Mouse (Mus musculus): Measurements from ENCODE around the gene Uggt1. TPM values are rescaled to one million over a fixed set of nuclear protein-coding genes. Genes with fewer than 3 reads are reported as not detected.

The Uggt1 gene
- polyA plus RNA-seq, 1 experiment from 2014 or later, result 50.3 TPM

DNA sequence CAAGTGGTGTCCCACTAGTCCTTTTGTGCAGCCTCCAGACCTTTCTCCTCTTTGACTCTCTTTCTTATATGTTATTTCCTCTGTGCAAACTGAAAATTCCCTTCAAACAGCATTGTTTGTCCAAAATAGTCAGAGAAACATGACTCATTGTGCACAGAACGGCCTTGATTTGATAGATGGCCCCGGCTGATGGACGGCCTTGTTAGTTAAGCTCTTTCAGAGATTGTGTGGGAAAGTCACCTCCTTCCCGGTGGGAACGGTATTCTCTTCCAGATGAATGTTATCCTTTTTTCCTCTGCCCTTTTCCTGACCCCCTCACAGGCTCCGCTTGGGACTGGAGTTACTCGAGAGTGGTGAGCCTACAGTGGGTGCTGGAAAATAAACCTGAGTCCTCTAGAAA lies 119.4 kb downstream of the Uggt1 start:
- Histone ChIP-seq H3K9ac (no peak overlapping the region), H3K4me2 (replicated peaks) (no peak overlapping the region), H3K4me1 (replicated peaks) (no peaks in the 10 kb centered on the region), H3K4me3 (replicated peaks) (no peak overlapping the region), H3K27ac (no peak overlapping the region), H3K27me3 (replicated peaks) (no peaks in the 10 kb centered on the region), H3K9me3 (no peaks in the 10 kb centered on the region), H3K36me3 (no peaks in the 10 kb centered on the region)
- WGBS, result 34% methylated on average over 7 of the region's 7 CpGs
- no peak for ATAC-seq

DNA sequence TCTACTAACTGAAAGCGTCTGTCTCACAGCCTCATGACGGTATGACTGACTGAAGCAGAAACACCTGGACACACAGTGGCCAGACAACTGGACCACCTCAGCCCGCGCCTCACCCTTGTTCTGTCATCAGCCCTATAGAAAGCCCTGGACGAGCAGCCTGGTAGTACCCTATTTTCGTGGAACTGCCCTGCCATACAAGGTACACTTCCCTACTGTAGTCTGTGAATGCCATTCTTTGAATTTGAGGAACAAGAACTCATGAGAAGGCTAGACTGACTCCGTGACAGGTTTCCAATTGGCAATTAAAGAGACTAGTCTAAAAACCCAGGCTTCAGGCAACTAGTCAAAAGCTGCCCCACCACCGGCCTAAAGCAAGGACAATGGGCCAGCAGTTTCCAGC lies 123.3 kb downstream of the Uggt1 start:
- no peak overlapping the region for H3K27ac ChIP-seq
- no peak for ATAC-seq

GRCm38 (mm10) chr1:36119426-36119825 lies 125.1 kb downstream of the Uggt1 start:
- no peak overlapping the region for H3K9ac ChIP-seq
- ATAC-seq, result no peak
- H3K27me3 ChIP-seq (replicated peaks), result no peaks in the 10 kb centered on the region
- 70% methylated on average over 4 of the region's 4 CpGs for WGBS
- H3K4me3 ChIP-seq (replicated peaks), result no peak overlapping the region
- no peak overlapping the region for H3K27ac ChIP-seq
- H3K4me1 ChIP-seq (replicated peaks), result no peaks in the 10 kb centered on the region
- H3K9me3 ChIP-seq, result no peaks in the 10 kb centered on the region
- no peak overlapping the region for H3K4me2 ChIP-seq (replicated peaks)
- no peaks in the 10 kb centered on the region for H3K36me3 ChIP-seq

More for the DNA sequence above, 123.3 kb downstream of the Uggt1 start:
- H3K4me1 ChIP-seq (replicated peaks), result no peaks in the 10 kb centered on the region
- H3K36me3 ChIP-seq, result no peaks in the 10 kb centered on the region
- H3K4me3 ChIP-seq (replicated peaks), result no peak overlapping the region
- H3K4me2 ChIP-seq (replicated peaks), result no peak overlapping the region
- H3K9me3 ChIP-seq, result no peaks in the 10 kb centered on the region
- H3K9ac ChIP-seq, result no peak overlapping the region
- 78% methylated on average over 8 of the region's 8 CpGs for WGBS
- H3K27me3 ChIP-seq (replicated peaks), result no peaks in the 10 kb centered on the region

GRCm38 (mm10) chr1:36118958-36119357 lies 125.6 kb downstream of the Uggt1 start:
- no peaks in the 10 kb centered on the region for H3K36me3 ChIP-seq
- no peak for ATAC-seq
- H3K27ac ChIP-seq, result no peak overlapping the region
- no peaks in the 10 kb centered on the region for H3K9me3 ChIP-seq
- no peaks in the 10 kb centered on the region for H3K4me1 ChIP-seq (replicated peaks)
- no peak overlapping the region for H3K4me2 ChIP-seq (replicated peaks)
- no peak overlapping the region for H3K4me3 ChIP-seq (replicated peaks)
- no peaks in the 10 kb centered on the region for H3K27me3 ChIP-seq (replicated peaks)
- H3K9ac ChIP-seq, result no peak overlapping the region
- WGBS, result 79% methylated on average over 3 of the region's 3 CpGs

DNA sequence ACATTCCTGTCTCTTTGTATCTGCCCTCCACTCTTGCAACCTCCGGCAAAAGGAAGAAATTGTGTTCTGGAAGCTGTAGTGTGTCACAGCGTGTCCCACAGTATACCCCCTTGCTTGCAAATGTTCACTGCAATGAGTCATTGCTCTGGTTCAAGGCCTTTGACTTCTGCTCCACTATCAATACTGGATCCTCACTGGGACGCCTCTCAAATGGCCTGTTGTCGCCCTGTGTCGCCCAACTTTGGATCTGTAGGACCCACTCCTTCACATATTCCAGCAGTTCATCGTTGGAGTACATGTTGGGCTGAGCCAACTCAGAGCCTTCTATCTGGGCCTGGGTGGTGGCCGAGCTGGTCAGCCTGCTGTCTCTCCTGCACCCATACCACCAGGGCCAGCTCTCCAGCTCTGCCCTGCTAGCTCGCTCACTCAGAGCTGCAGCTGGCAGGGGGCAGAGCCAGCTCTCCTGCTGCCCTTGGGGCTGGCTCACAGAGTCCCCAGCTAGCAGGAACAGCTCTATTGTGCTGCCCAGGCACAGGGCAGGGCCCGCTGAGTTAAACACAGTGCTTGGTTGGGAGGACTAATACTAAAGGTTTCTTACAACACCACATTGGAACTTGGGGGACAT lies 126.3 kb downstream of the Uggt1 start:
- no peaks in the 10 kb centered on the region for H3K4me1 ChIP-seq (replicated peaks)
- H3K27me3 ChIP-seq (replicated peaks), result no peaks in the 10 kb centered on the region
- no peak overlapping the region for H3K4me3 ChIP-seq (replicated peaks)
- H3K9ac ChIP-seq, result no peak overlapping the region
- no peak for ATAC-seq
- no peak overlapping the region for H3K4me2 ChIP-seq (replicated peaks)
- H3K27ac ChIP-seq, result no peak overlapping the region
- 81% methylated on average over 9 of the region's 9 CpGs for WGBS
- H3K9me3 ChIP-seq, result no peaks in the 10 kb centered on the region
- H3K36me3 ChIP-seq, result no peaks in the 10 kb centered on the region

DNA sequence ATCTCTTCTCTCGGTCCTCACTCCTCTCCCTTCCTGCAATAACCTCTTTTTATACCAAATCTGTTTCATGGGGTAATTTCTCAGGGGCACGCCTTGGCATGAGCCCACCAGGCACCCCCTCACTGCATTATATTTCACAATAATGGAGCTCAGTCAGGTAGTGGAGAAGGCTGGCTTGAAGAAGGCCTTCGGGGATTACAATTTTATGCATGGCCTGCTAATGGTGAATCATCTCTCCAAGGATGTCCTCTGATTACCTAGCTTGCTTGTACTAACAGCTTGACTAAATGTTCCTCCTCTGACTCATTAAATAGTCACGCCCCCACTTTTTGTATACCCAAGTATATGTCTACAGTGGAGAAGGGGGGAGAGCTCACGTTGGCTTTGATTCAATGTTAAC lies 128.0 kb downstream of the Uggt1 start:
- H3K4me3 ChIP-seq (replicated peaks), result no peak overlapping the region
- H3K36me3 ChIP-seq, result no peaks in the 10 kb centered on the region
- ATAC-seq, result no peak
- H3K9me3 ChIP-seq, result no peaks in the 10 kb centered on the region
- no peak overlapping the region for H3K4me2 ChIP-seq (replicated peaks)
- no peak overlapping the region for H3K9ac ChIP-seq
- no peaks in the 10 kb centered on the region for H3K4me1 ChIP-seq (replicated peaks)
- no peak overlapping the region for H3K27ac ChIP-seq
- no peaks in the 10 kb centered on the region for H3K27me3 ChIP-seq (replicated peaks)
- 70% methylated on average over 5 of the region's 5 CpGs for WGBS

GRCm38 (mm10) chr1:36114844-36115243 lies 129.7 kb downstream of the Uggt1 start:
- Histone ChIP-seq H3K4me3 (replicated peaks) (no peak overlapping the region), H3K27ac (no peak overlapping the region), H3K27me3 (replicated peaks) (no peaks in the 10 kb centered on the region), H3K9ac (no peak overlapping the region), H3K4me2 (replicated peaks) (no peak overlapping the region), H3K36me3 (no peaks in the 10 kb centered on the region), H3K4me1 (replicated peaks) (no peaks in the 10 kb centered on the region), H3K9me3 (no peaks in the 10 kb centered on the region)
- WGBS, result 90% methylated on average over 3 of the region's 3 CpGs
- ATAC-seq, result no peak

GRCm38 (mm10) chr1:36113670-36114069 lies 130.8 kb downstream of the Uggt1 start:
- WGBS, result 69% methylated on average over 8 of the region's 8 CpGs
- Histone ChIP-seq H3K36me3 (no peaks in the 10 kb centered on the region), H3K27ac (no peak overlapping the region), H3K4me1 (replicated peaks) (no peaks in the 10 kb centered on the region), H3K9me3 (no peaks in the 10 kb centered on the region), H3K27me3 (replicated peaks) (no peaks in the 10 kb centered on the region), H3K4me3 (replicated peaks) (no peak overlapping the region), H3K4me2 (replicated peaks) (no peak overlapping the region), H3K9ac (no peak overlapping the region)
- no peak for ATAC-seq

- no peak overlapping the region for H3K27ac ChIP-seq
- H3K4me1 ChIP-seq (replicated peaks), result no peaks in the 10 kb centered on the region
- no peaks in the 10 kb centered on the region for H3K36me3 ChIP-seq
- no peak overlapping the region for H3K4me2 ChIP-seq (replicated peaks)
- H3K9ac ChIP-seq, result no peak overlapping the region
- no peaks in the 10 kb centered on the region for H3K9me3 ChIP-seq
- no peaks in the 10 kb centered on the region for H3K27me3 ChIP-seq (replicated peaks)
- 85% methylated on average over 3 of the region's 3 CpGs for WGBS
- H3K4me3 ChIP-seq (replicated peaks), result no peak overlapping the region
- ATAC-seq, result no peak
Observed at GRCm38 (mm10) chr1:36112665-36113064, 131.9 kb downstream of the Uggt1 start.

DNA sequence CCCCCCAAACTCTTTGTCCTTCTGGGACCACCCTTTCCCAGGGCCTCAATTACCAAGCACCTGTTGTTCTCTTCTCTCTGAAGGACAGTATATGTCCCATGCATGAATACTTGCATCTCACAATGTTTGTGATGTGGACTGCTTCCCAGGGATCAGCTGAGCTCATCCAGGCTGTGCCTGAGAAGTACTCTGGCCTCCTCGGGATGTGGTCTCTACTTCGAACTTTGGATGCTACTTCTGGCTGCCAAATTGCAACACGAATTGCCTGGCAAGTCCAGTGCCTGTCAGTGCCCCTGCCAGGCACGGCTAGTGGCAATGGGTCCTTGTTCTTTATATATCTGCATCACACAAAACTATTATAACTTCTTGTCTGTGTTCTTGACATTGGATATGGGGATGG lies 134.5 kb downstream of the Uggt1 start:
- Histone ChIP-seq H3K4me3 (replicated peaks) (no peak overlapping the region), H3K4me1 (replicated peaks) (no peaks in the 10 kb centered on the region), H3K4me2 (replicated peaks) (no peak overlapping the region), H3K9me3 (no peaks in the 10 kb centered on the region), H3K27ac (no peak overlapping the region), H3K36me3 (peaks cover 13% of the 10 kb centered on the region; the same call in 1 of the 2 replicates), H3K9ac (no peak overlapping the region), H3K27me3 (replicated peaks) (no peaks in the 10 kb centered on the region)
- no peak for ATAC-seq
- 91% methylated on average over 4 of the region's 4 CpGs for WGBS

DNA sequence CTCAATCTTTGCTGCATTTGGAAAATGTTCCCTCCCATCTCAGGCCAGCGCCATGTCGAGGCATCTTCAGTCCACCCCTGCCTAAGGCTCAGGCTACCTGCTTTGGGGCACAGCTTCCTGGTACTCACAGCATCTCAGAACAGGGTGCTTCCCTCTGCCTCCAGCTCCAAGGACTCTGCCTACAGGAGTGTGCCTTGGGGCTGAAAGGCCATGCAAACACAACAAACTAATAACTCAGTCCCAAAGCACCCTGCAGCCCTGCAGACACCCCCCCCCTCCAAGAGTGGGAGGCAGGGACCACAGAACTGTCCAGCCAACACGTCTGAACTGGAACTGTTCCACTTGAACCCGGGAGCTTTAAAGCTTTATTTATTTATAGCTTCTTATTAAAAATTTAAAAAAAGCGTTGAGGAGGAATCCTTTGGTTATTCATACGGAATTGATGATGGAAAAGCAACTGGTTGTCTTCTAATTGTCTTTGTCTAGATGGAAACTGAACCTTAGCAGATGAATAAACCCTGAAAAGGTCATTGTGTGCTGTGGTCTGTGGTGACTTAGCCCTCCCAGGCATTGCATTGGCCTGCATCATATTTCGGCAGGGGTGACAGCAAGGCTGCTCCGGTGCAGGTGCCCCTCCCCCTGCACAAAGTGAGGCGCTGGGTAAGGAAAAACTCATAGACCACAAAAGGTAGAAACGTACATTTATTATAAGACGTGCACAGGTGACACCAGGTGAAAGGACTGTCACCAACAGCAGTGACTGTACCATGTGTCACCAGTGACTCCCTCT lies 138.4 kb downstream of the Uggt1 start:
- Histone ChIP-seq H3K27me3 (replicated peaks) (no peaks in the 10 kb centered on the region), H3K9ac (no peak overlapping the region), H3K9me3 (no peaks in the 10 kb centered on the region), H3K27ac (no peak overlapping the region), H3K4me1 (replicated peaks) (no peaks in the 10 kb centered on the region), H3K36me3 (peaks cover 34% of the 10 kb centered on the region), H3K4me3 (replicated peaks) (no peak overlapping the region), H3K4me2 (replicated peaks) (no peak overlapping the region)
- no peak for ATAC-seq
- 83% methylated on average over 11 of the region's 11 CpGs for WGBS

DNA sequence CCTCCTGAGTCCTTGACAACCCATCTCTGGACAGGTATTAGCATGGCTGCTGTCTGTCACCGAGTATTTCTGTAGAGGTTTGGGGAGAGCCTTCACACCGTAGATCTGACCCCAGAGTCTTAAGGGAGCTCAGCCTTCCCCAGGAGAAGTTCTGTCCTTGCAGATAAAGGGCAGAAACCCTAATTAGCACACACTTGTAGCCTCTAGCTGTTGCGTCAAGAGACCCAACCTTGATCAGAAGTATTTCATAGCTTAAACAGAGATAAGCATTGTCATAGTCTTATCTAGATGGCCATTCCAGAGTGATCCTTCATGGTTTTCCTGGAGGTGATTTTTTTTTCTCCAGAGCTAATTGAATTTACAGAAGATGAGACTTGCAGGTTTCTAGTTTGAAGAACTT lies 144.1 kb downstream of the Uggt1 start:
- WGBS, result 79% methylated on average over 3 of the region's 3 CpGs

GRCm38 (mm10) chr1:36098432-36098831 lies 146.1 kb downstream of the Uggt1 start:
- no peak overlapping the region for H3K27ac ChIP-seq
- no peak overlapping the region for H3K9ac ChIP-seq
- no peak overlapping the region for H3K4me3 ChIP-seq (replicated peaks)
- H3K27me3 ChIP-seq (replicated peaks), result no peaks in the 10 kb centered on the region
- H3K4me1 ChIP-seq (replicated peaks), result peaks cover 13% of the 10 kb centered on the region
- peaks cover 9% of the 10 kb centered on the region; the same call in 1 of the 2 replicates for H3K36me3 ChIP-seq
- 89% methylated on average over 4 of the region's 4 CpGs for WGBS
- no peaks in the 10 kb centered on the region for H3K9me3 ChIP-seq
- ATAC-seq, result no peak
- no peak overlapping the region for H3K4me2 ChIP-seq (replicated peaks)

More for the DNA sequence above, 144.1 kb downstream of the Uggt1 start:
- peaks cover 8% of the 10 kb centered on the region for H3K4me1 ChIP-seq (replicated peaks)
- no peak overlapping the region for H3K4me2 ChIP-seq (replicated peaks)
- H3K36me3 ChIP-seq, result peaks cover 25% of the 10 kb centered on the region
- ATAC-seq, result no peak
- no peak overlapping the region for H3K27ac ChIP-seq
- no peak overlapping the region for H3K4me3 ChIP-seq (replicated peaks)
- H3K27me3 ChIP-seq (replicated peaks), result no peaks in the 10 kb centered on the region
- no peak overlapping the region for H3K9ac ChIP-seq
- H3K9me3 ChIP-seq, result no peaks in the 10 kb centered on the region
